Mouse (Mus musculus) CH12.LX (cell line): ENCODE data around the gene Ltbp2. TPM values are rescaled to one million over a fixed set of nuclear protein-coding genes. Genes with fewer than 3 reads are reported as not detected.
A peak's percentile ranks its signal among the peaks of the same experiment; 100 is the strongest.

ENCODE experiments used
- DNase-seq: peaks from one replicate; pipeline ENCODE4 v3.0.0-alpha.2; 2013; ENCODE audit errors: extremely low read depth
- H3K27ac ChIP-seq: 2 replicates; pipeline ENCODE4 v1.5.1; 2012; ENCODE audit warnings: low read depth, mild to moderate bottlenecking, control low read depth, moderate library complexity; ENCODE audit not compliant: insufficient read depth
- H3K27me3 ChIP-seq: replicated peaks from 2 replicates; pipeline ENCODE3; 2012; ENCODE audit warnings: inconsistent platforms
- H3K36me3 ChIP-seq, 2 experiments: replicated peaks in 1 of 2; 2 replicates each; pipeline versions ENCODE3 to v1.6.1; 2012; ENCODE audit warnings: inconsistent platforms in 1 of 2, low read length in 1 of 2, mild to moderate bottlenecking in 1 of 2, mixed read lengths in 1 of 2, moderate library complexity in 1 of 2; ENCODE audit not compliant: control insufficient read depth in 1 of 2, insufficient read depth in 1 of 2
- H3K4me1 ChIP-seq, 2 experiments: 2 replicates each; pipeline ENCODE4 v1.6.1; 2012; ENCODE audit warnings: inconsistent platforms in 1 of 2, moderate library complexity in 1 of 2; ENCODE audit not compliant: insufficient read depth in 2 of 2, control insufficient read depth in 1 of 2
- H3K4me2 ChIP-seq: 2 replicates; pipeline ENCODE4 v1.6.1; 2012; ENCODE audit warnings: low read depth, mild to moderate bottlenecking, control low read depth; ENCODE audit not compliant: poor library complexity, insufficient read depth, severe bottlenecking
- H3K4me3 ChIP-seq, 3 experiments: fragments of 150-350 bp in 1 of 3; sonication (generic) in 1 of 3; replicated peaks in 1 of 3; 2 replicates each; pipeline versions ENCODE3 to v1.5.1; 2011 to 2012; ENCODE audit warnings: low read depth in 2 of 3, low read length in 2 of 3, mild to moderate bottlenecking in 2 of 3, moderate library complexity in 2 of 3, control low read depth in 1 of 3, improper control_type of control experiment in 1 of 3, inconsistent platforms in 1 of 3, mixed read lengths in 1 of 3; ENCODE audit not compliant: poor library complexity in 1 of 3
- H3K79me2 ChIP-seq: replicated peaks from 2 replicates; pipeline ENCODE4 v1.6.1; 2012; ENCODE audit warnings: mild to moderate bottlenecking, moderate library complexity; ENCODE audit not compliant: control insufficient read depth, poor library complexity, insufficient read depth, severe bottlenecking; ENCODE audit errors: extremely low read depth
- H3K9ac ChIP-seq: 2 replicates; pipeline ENCODE4 v1.6.1; 2012; ENCODE audit warnings: low read depth, mild to moderate bottlenecking, control low read depth, moderate library complexity; ENCODE audit not compliant: insufficient read depth
- H3K9me3 ChIP-seq: replicated peaks from 2 replicates; pipeline ENCODE3; 2012; ENCODE audit warnings: low read length, inconsistent platforms, mixed read lengths
- BHLHE40 ChIP-seq: IDR thresholded peaks from 2 replicates; pipeline ENCODE4 v1.6.1; 2011; ENCODE audit warnings: mild to moderate bottlenecking, low read depth, low read length, improper control_type of control experiment
- CTCF ChIP-seq, 2 experiments: IDR thresholded peaks in 1 of 2; conservative IDR thresholded peaks in 1 of 2; 2 replicates each; pipeline ENCODE4 v1.5.1; 2011 to 2012; ENCODE audit warnings: low read depth in 2 of 2, low read length in 2 of 2, improper control_type of control experiment in 1 of 2, inconsistent platforms in 1 of 2, mild to moderate bottlenecking in 1 of 2, moderate library complexity in 1 of 2
- ELF1 ChIP-seq: IDR thresholded peaks from 2 replicates; pipeline ENCODE4 v1.6.1; 2014; ENCODE audit warnings: low read depth, mild to moderate bottlenecking, inconsistent platforms, low read length, improper control_type of control experiment
- EP300 ChIP-seq: IDR thresholded peaks from 2 replicates; pipeline ENCODE4 v1.6.1; 2011; ENCODE audit warnings: low read length, improper control_type of control experiment
- ETS1 ChIP-seq: conservative IDR thresholded peaks from 2 replicates; pipeline ENCODE4 v1.6.1; 2012; ENCODE audit warnings: low read depth, mild to moderate bottlenecking, inconsistent platforms, low read length, improper control_type of control experiment, moderate library complexity
- JUN ChIP-seq: IDR thresholded peaks from 2 replicates; pipeline ENCODE4 v1.6.1; 2011; ENCODE audit warnings: low read depth, mild to moderate bottlenecking, low read length, improper control_type of control experiment, moderate library complexity; ENCODE audit not compliant: insufficient read depth
- MAZ ChIP-seq: IDR thresholded peaks from 2 replicates; pipeline ENCODE4 v1.6.1; 2012; ENCODE audit warnings: low read depth, mild to moderate bottlenecking, inconsistent platforms, low read length, improper control_type of control experiment, moderate library complexity
- MEF2A ChIP-seq: IDR thresholded peaks from 2 replicates; pipeline ENCODE4 v1.6.1; 2014; ENCODE audit warnings: low read depth, mild to moderate bottlenecking, inconsistent platforms, low read length, improper control_type of control experiment, borderline replicate concordance
- MXI1 ChIP-seq: IDR thresholded peaks from 2 replicates; pipeline ENCODE4 v1.6.1; 2011; ENCODE audit warnings: mild to moderate bottlenecking, low read depth, low read length, improper control_type of control experiment
- NRF1 ChIP-seq: IDR thresholded peaks from 2 replicates; pipeline ENCODE4 v1.6.1; 2014; ENCODE audit warnings: low read depth, mild to moderate bottlenecking, inconsistent platforms, low read length, improper control_type of control experiment, moderate library complexity
- RAD21 ChIP-seq: IDR thresholded peaks from 2 replicates; pipeline ENCODE4 v1.6.1; 2011; ENCODE audit warnings: low read depth, mild to moderate bottlenecking, low read length, improper control_type of control experiment, moderate library complexity
- RCOR1 ChIP-seq: conservative IDR thresholded peaks from 2 replicates; pipeline ENCODE4 v1.6.1; 2012; ENCODE audit warnings: low read depth, mild to moderate bottlenecking, inconsistent platforms, low read length, improper control_type of control experiment
- SMC3 ChIP-seq: IDR thresholded peaks from 2 replicates; pipeline ENCODE4 v1.6.1; 2011; ENCODE audit warnings: low read depth, low read length, improper control_type of control experiment
- TBP ChIP-seq: conservative IDR thresholded peaks from 2 replicates; pipeline ENCODE4 v1.6.1; 2011; ENCODE audit warnings: low read depth, low read length, improper control_type of control experiment
- USF1 ChIP-seq: IDR thresholded peaks from 2 replicates; pipeline ENCODE4 v1.6.1; 2014; ENCODE audit warnings: low read depth, mild to moderate bottlenecking, inconsistent platforms, low read length, improper control_type of control experiment
- USF2 ChIP-seq: conservative IDR thresholded peaks from 2 replicates; pipeline ENCODE4 v1.6.1; 2011; ENCODE audit warnings: low read depth, low read length, improper control_type of control experiment
- ZC3H11A ChIP-seq: IDR thresholded peaks from 2 replicates; pipeline ENCODE4 v1.6.1; 2012; ENCODE audit warnings: low read depth, mild to moderate bottlenecking, inconsistent platforms, low read length, improper control_type of control experiment
- ZKSCAN1 ChIP-seq: IDR thresholded peaks from 2 replicates; pipeline ENCODE4 v1.6.1; 2012; ENCODE audit warnings: low read depth, inconsistent platforms, low read length, improper control_type of control experiment, borderline replicate concordance
- ZNF384 ChIP-seq: IDR thresholded peaks from 2 replicates; pipeline ENCODE4 v1.6.1; 2012; ENCODE audit warnings: low read depth, low read length, improper control_type of control experiment, inconsistent platforms
- dilution Hi-C: fragments of 300-500 bp; cut with MboI; formaldehyde crosslinking; loops from 2 replicates; pipeline ENCODE4 v1.14.3; 2020; ENCODE audit warnings: low sequenced_read_pairs; ENCODE audit not compliant: extremely low pct_unique_long_range_greater_than_20kb, extremely low pct_ligation_motif_present
- in situ Hi-C: fragments of 300-500 bp; cut with MboI; formaldehyde crosslinking; loops from 3 replicates; pipeline ENCODE4 v1.14.3; 2019; ENCODE audit warnings: low sequenced_read_pairs, low pct_ligation_motif_present, low pct_unique_long_range_greater_than_20kb, mixed read lengths
- polyA plus RNA-seq: library from polyadenylated mRNA; unstranded; fragments of >175 nt; gene quantifications from 2 replicates; pipeline ENCODE4 v1.2.1, GENCODE M21; 2012; ENCODE audit warnings: low read depth; ENCODE audit not compliant: insufficient read length
- total RNA-seq, 2 experiments: library from RNA; depleted of rRNA; stranded (reverse); fragments of 300-350 nt in 1 of 2; fragments of >200 nt in 1 of 2; gene quantifications; 2 replicates each; pipeline ENCODE4 v1.2.3; 2012 to 2014

The Ltbp2 gene
- total and polyA plus RNA-seq, 3 experiments, result 0.25 to 0.97 TPM; not detected in 1

DNA sequence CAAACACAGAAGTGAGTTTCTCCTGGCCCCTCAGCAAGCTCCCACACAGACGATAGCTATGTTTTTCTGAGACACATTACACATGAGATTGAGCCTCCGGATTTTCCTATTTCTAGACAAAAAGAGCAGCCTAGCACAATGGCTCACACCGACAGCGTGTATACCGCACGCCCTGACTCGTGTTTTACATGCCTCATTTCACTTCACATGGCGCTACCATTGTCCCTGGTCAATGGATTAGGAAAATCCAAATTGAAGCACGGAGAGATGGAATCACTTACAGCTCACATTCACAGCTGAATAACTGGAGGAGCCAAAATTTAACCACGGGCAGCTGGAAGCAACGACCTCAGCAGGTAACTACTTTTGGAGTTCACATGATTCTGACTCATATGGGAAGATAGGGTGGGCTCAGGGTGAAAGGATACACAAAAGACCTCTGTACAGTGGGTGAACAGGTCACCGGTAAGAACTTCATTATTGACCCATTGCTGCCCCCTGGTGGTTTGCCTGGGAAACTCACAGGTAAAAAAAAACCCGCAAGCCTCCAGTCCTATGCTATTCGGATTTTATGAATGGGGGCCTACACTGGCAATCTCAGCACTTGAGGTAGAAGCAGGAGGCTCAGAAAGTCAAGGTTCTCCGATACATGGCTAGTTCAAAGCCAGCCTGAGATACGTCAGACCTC lies 121.2 kb downstream of the Ltbp2 start:
- Histone ChIP-seq H3K27me3 (no peaks in the 10 kb centered on the region), H3K79me2 (no peaks in the 10 kb centered on the region), H3K27ac (no peak overlapping the region), H3K4me2 (no peak overlapping the region), H3K4me1 (no peaks in the 10 kb centered on the region), H3K9ac (no peak overlapping the region), H3K36me3 (peaks cover 17 to 64% of the 10 kb centered on the region in 2 experiments), H3K9me3 (no peaks in the 10 kb centered on the region), H3K4me3 (no peak overlapping the region)
- in situ Hi-C loops (no loop called here), dilution Hi-C loops (no loop called here)
- TF ChIP-seq SMC3 (peak; percentile 93), ZNF384 (peak; percentile 85), NRF1 (no peak), TBP (no peak), ETS1 (no peak), MEF2A (no peak), EP300 (no peak), RAD21 (peak; percentile 85), ZC3H11A (peak; percentile 69), CTCF (conservative IDR thresholded peaks at IDR 0.05 in 1 of 2, IDR thresholded peaks at IDR 0.05 in 1 of 2; ENCODE audit: low read depth in 2 of 2, low read length in 2 of 2) (peak; percentile 65 to 87)
- peak; percentile 68 for DNase-seq

- H3K9me3 ChIP-seq, result no peaks in the 10 kb centered on the region
- H3K4me3 ChIP-seq, result no peak overlapping the region
- H3K36me3 ChIP-seq, result peaks cover 12 to 37% of the 10 kb centered on the region in 2 experiments
- H3K79me2 ChIP-seq, result no peaks in the 10 kb centered on the region
- H3K4me1 ChIP-seq, result peaks cover 0 to 15% of the 10 kb centered on the region in 2 experiments; a peak in 2 of 4 replicates
- no peak overlapping the region for H3K4me2 ChIP-seq
- H3K27ac ChIP-seq, result no peak overlapping the region
- dilution Hi-C loops, result no loop called here
- no peaks in the 10 kb centered on the region for H3K27me3 ChIP-seq
- in situ Hi-C loops, result loop anchor here (5.0 kb wide), 2 partner anchors 80 to 105 kb away; no protein-coding TSS in a partner anchor
- H3K9ac ChIP-seq, result no peak overlapping the region
- TF ChIP-seq RAD21 (no peak), EP300 (no peak), ELF1 (no peak), JUN (no peak), RCOR1 (no peak), TBP (no peak), USF2 (no peak), MAZ (no peak), NRF1 (no peak), CTCF (conservative IDR thresholded peaks at IDR 0.05 in 1 of 2, IDR thresholded peaks at IDR 0.05 in 1 of 2; ENCODE audit: low read depth in 2 of 2, low read length in 2 of 2) (no peak), MXI1 (no peak), ETS1 (no peak), USF1 (no peak), BHLHE40 (no peak), ZKSCAN1 (no peak)
- DNase-seq, result no peak
Observed at GRCm38 (mm10) chr12:84752131-84752977, 124.0 kb downstream of the Ltbp2 start.
